Mouse (Mus musculus) forebrain, embryonic 13.5 days (tissue): ENCODE results near the gene Hoxd10. TPM values are rescaled to one million over a fixed set of nuclear protein-coding genes. Genes with fewer than 3 reads are reported as not detected.

Experiments
- ATAC-seq: fragments of 200-750 bp; cut with Nextera tagmentation; 2 replicates; pipeline ENCODE4 v1.8.0; 2017
- H3K27ac ChIP-seq: fragments of 300-500 bp; sonication (generic); 2 replicates; pipeline ENCODE4 v1.5.1; 2015; ENCODE audit warnings: inconsistent platforms, mild to moderate bottlenecking, moderate library complexity
- H3K27me3 ChIP-seq: fragments of 300-500 bp; sonication (generic); 2 replicates; pipeline ENCODE4 v1.6.1; 2015; ENCODE audit warnings: mild to moderate bottlenecking, inconsistent platforms
- H3K36me3 ChIP-seq: fragments of 300-500 bp; sonication (generic); 2 replicates; pipeline ENCODE4 v1.6.1; 2015; ENCODE audit warnings: mild to moderate bottlenecking, inconsistent platforms; ENCODE audit not compliant: poor library complexity, severe bottlenecking
- H3K4me1 ChIP-seq: fragments of 300-500 bp; sonication (generic); 2 replicates; pipeline ENCODE4 v1.6.1; 2015; ENCODE audit warnings: inconsistent platforms
- H3K4me2 ChIP-seq: fragments of 300-500 bp; sonication (generic); 2 replicates; pipeline ENCODE4 v1.6.1; 2015; ENCODE audit warnings: inconsistent platforms, mild to moderate bottlenecking, moderate library complexity
- H3K4me3 ChIP-seq: fragments of 300-500 bp; sonication (generic); 2 replicates; pipeline ENCODE4 v1.5.1; 2015; ENCODE audit warnings: mild to moderate bottlenecking, inconsistent platforms
- H3K9ac ChIP-seq: fragments of 300-500 bp; sonication (generic); 2 replicates; pipeline ENCODE4 v1.6.1; 2015; ENCODE audit warnings: mild to moderate bottlenecking, inconsistent platforms
- H3K9me3 ChIP-seq: fragments of 300-500 bp; sonication (generic); replicated peaks from 2 replicates; pipeline ENCODE4 v1.6.1; 2016; ENCODE audit warnings: inconsistent platforms
- WGBS: fragments of 180-500 bp; shearing (Covaris S2); methylation state at CpG from one replicate; pipeline ENCODE4 v1.1.7; 2015; 5-methylcytosine and 5-hydroxymethylcytosine counted together
- polyA plus RNA-seq: library from polyadenylated mRNA; unstranded; fragments of >200 nt; fragmentation: Nextera tagmentation; extraction: Ambion mirVana; gene quantifications from 2 replicates; pipeline ENCODE4 v1.2.1, GENCODE M21; 2015

The Hoxd10 gene
- polyA plus RNA-seq, 1 experiment from 2014 or later = not detected

- H3K9ac ChIP-seq = no peak overlapping the region
- H3K4me1 ChIP-seq = 0 out of 2 replicates have a peak, but pooled peaks cover 2% of the 10 kb centered on the region
- peak overlapping the region; percentile 3; the same call in 1 of the 2 replicates for H3K4me3 ChIP-seq
- no peaks in the 10 kb centered on the region for H3K36me3 ChIP-seq
- H3K9me3 ChIP-seq = no peaks in the 10 kb centered on the region
- no peak overlapping the region for H3K27ac ChIP-seq
- peak overlapping the region; percentile 22; the same call in 1 of the 2 replicates for H3K4me2 ChIP-seq
- peaks cover 99% of the 10 kb centered on the region for H3K27me3 ChIP-seq
- WGBS = under 1% methylated on average over 40 of the region's 43 CpGs
- ATAC-seq = no peak
These were observed 35.4 kb downstream of the Hoxd10 start for GRCm38 (mm10) chr2:74726973-74727639.

GRCm38 (mm10) chr2:74727640-74728302 lies 36.0 kb downstream of the Hoxd10 start:
- no peak overlapping the region for H3K27ac ChIP-seq
- peak overlapping the region; percentile 3; the same call in 1 of the 2 replicates for H3K4me3 ChIP-seq
- ATAC-seq = no peak
- peaks cover 99% of the 10 kb centered on the region for H3K27me3 ChIP-seq
- H3K4me1 ChIP-seq = peaks cover 2% of the 10 kb centered on the region; the same call in 1 of the 2 replicates
- no peak overlapping the region for H3K9ac ChIP-seq
- H3K9me3 ChIP-seq = no peaks in the 10 kb centered on the region
- no peaks in the 10 kb centered on the region for H3K36me3 ChIP-seq
- WGBS = under 1% methylated on average over 25 of the region's 25 CpGs
- H3K4me2 ChIP-seq = no peak overlapping the region

DNA sequence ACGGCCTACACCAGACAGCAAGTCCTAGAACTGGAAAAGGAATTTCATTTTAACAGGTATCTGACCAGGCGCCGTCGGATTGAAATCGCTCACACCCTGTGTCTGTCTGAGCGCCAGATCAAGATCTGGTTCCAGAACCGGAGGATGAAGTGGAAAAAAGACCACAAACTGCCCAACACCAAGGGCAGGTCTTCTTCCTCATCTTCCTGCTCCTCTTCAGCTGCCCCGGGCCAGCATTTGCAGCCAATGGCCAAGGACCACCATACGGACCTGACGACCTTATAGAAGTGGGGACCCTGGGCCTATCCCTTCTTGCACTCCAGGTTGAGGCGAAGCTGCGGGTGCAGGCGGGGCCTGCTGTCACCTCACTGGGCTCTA lies 36.6 kb downstream of the Hoxd10 start:
- H3K9me3 ChIP-seq = no peaks in the 10 kb centered on the region
- no peak overlapping the region for H3K9ac ChIP-seq
- no peaks in the 10 kb centered on the region for H3K36me3 ChIP-seq
- H3K27ac ChIP-seq = no peak overlapping the region
- peaks cover 2% of the 10 kb centered on the region; the same call in 1 of the 2 replicates for H3K4me1 ChIP-seq
- peaks cover 99% of the 10 kb centered on the region for H3K27me3 ChIP-seq
- no peak overlapping the region for H3K4me2 ChIP-seq
- 0% methylated on average over 13 of the region's 13 CpGs for WGBS
- no peak overlapping the region for H3K4me3 ChIP-seq
- ATAC-seq = no peak

- no peaks in the 10 kb centered on the region for H3K36me3 ChIP-seq
- peaks cover 99% of the 10 kb centered on the region for H3K27me3 ChIP-seq
- H3K27ac ChIP-seq = no peak overlapping the region
- H3K9me3 ChIP-seq = no peaks in the 10 kb centered on the region
- no peak overlapping the region for H3K9ac ChIP-seq
- H3K4me2 ChIP-seq = no peak overlapping the region
- under 1% methylated on average over 8 of the region's 8 CpGs for WGBS
- H3K4me3 ChIP-seq = no peak overlapping the region
- no peak for ATAC-seq
- peaks cover 2% of the 10 kb centered on the region; the same call in 1 of the 2 replicates for H3K4me1 ChIP-seq
These were observed 38.6 kb downstream of the Hoxd10 start for GRCm38 (mm10) chr2:74730331-74730730.

GRCm38 (mm10) chr2:74731055-74731454 lies 39.3 kb downstream of the Hoxd10 start:
- no peaks in the 10 kb centered on the region for H3K9me3 ChIP-seq
- no peak overlapping the region for H3K9ac ChIP-seq
- H3K4me3 ChIP-seq = no peak overlapping the region
- H3K27ac ChIP-seq = no peak overlapping the region
- no peak for ATAC-seq
- peaks cover 5% of the 10 kb centered on the region for H3K4me1 ChIP-seq
- H3K27me3 ChIP-seq = peaks cover 99% of the 10 kb centered on the region
- no peak overlapping the region for H3K4me2 ChIP-seq
- H3K36me3 ChIP-seq = no peaks in the 10 kb centered on the region

DNA sequence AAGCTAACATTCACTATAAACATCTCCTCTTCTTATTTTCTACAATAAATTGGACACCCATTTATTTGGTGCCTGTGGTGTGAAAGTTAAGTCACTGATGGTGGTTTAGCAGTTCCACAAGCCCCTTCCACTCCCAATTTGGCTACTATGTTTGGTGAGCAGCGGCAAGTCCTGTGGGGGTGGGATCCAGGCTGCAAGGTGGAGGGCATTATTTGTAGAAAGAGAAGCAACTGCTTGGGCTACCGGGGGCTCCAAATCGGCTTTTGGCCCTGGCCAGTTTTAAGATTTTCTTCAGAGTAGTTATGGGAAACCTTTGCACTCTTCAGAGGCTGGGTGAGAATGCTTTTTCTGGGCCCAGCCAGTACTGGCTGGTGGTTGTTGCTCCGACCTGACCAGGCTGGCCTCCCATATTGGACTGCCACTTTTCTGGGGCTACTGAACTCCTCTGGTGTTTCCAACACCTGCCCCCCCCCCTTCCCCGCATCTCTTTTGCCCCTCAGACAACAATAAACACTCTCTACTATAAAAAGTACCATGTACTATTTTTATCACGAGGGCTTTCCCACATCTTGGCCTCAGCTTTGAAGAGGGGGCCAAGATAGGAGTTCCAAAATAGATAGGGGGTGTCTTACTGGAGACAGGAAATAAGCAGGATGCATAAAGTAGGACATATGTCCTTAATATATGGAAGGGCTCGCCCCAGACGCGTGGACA lies 40.2 kb downstream of the Hoxd10 start:
- H3K4me3 ChIP-seq = no peak overlapping the region
- H3K27ac ChIP-seq = no peak overlapping the region
- WGBS = 2% methylated on average over 9 of the region's 9 CpGs
- H3K4me1 ChIP-seq = peaks cover 6% of the 10 kb centered on the region
- ATAC-seq = no peak
- no peaks in the 10 kb centered on the region for H3K36me3 ChIP-seq
- H3K9ac ChIP-seq = no peak overlapping the region
- no peak overlapping the region for H3K4me2 ChIP-seq
- H3K9me3 ChIP-seq = no peaks in the 10 kb centered on the region
- peaks cover 99% of the 10 kb centered on the region for H3K27me3 ChIP-seq

DNA sequence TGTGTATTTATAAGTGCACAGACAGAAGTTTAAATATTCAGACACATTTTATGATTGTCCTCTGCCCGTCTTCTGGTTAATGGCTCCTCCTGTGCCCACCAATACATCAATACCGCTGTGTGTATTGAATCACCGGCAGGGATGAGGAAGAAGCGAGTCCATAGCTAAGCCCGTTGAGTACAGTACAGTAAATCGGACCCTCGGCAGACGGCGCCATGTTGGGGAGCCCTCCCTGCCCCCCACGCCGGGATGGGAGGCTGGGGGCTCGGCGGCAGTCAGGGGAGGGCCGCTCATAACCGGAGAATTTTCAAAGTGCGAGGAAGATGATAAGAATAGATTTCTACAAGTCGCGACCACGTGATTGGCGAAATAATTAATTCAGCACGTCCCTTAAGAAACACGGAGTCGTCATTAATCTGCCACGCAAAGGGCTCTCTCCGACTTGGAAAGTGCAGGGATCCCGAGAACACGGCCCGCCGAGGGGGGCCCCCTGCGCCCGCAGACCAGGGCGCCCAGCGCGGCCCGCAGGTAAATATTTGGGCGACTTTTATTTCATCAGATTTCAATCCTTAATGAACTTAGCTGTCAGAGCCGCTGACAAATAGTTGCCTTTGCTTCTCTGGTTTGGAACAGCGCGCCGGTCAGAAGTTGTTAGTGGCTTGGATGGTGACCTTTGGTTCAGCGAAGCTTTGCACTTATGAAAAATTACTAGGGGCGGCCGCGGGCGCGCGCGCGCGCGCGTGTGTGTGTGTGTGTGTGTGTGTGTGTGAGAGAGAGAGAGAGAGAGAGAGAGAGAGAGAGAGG lies 41.0 kb downstream of the Hoxd10 start:
- under 1% methylated on average over 52 of the region's 52 CpGs for WGBS
- H3K27ac ChIP-seq = no peak overlapping the region

DNA sequence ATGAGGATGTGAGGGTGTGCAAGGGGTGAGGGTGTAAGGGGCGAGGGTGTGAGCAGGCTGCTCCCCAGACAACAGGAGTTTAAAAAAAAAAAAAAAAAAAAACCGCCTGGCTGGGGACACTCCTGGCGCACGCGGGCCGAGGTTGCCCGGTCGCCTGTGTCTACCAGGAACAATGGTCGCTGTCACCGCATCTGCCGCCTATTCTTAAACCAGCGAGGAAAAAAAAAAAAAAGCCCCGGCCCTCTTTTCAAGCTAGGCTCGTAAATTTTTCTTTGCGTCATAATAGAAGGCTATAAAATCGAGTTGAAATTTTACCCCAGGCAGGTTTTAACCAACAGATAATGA lies 41.6 kb downstream of the Hoxd10 start:
- ATAC-seq = no peak

More for the DNA sequence above, 41.0 kb downstream of the Hoxd10 start:
- Histone ChIP-seq H3K9ac (no peak overlapping the region), H3K4me1 (peaks cover 4% of the 10 kb centered on the region), H3K27me3 (peaks cover 99% of the 10 kb centered on the region), H3K4me2 (no peak overlapping the region; the same call in 1 of the 2 replicates), H3K36me3 (no peaks in the 10 kb centered on the region), H3K4me3 (no peak overlapping the region), H3K9me3 (no peaks in the 10 kb centered on the region)
- no peak for ATAC-seq

GRCm38 (mm10) chr2:74733765-74734164 lies 42.0 kb downstream of the Hoxd10 start:
- WGBS = 0% methylated on average over 6 of the region's 6 CpGs
- H3K4me3 ChIP-seq = no peak overlapping the region

More for the DNA sequence above, 41.6 kb downstream of the Hoxd10 start:
- no peak overlapping the region for H3K27ac ChIP-seq
- H3K4me1 ChIP-seq = peaks cover 4% of the 10 kb centered on the region
- WGBS = 0% methylated on average over 16 of the region's 16 CpGs
- H3K27me3 ChIP-seq = peaks cover 99% of the 10 kb centered on the region
- no peak overlapping the region for H3K4me3 ChIP-seq
- no peaks in the 10 kb centered on the region for H3K36me3 ChIP-seq
- H3K9me3 ChIP-seq = no peaks in the 10 kb centered on the region
- no peak overlapping the region for H3K9ac ChIP-seq
- no peak overlapping the region for H3K4me2 ChIP-seq

GRCm38 (mm10) chr2:74734451-74734850 lies 42.7 kb downstream of the Hoxd10 start:
- WGBS = under 1% methylated on average over 13 of the region's 13 CpGs
- ATAC-seq = no peak
- Histone ChIP-seq H3K4me3 (no peak overlapping the region), H3K9ac (no peak overlapping the region), H3K4me1 (peaks cover 4% of the 10 kb centered on the region), H3K27ac (no peak overlapping the region), H3K4me2 (no peak overlapping the region), H3K9me3 (no peaks in the 10 kb centered on the region), H3K36me3 (no peaks in the 10 kb centered on the region), H3K27me3 (peaks cover 99% of the 10 kb centered on the region)

More at GRCm38 (mm10) chr2:74733765-74734164, 42.0 kb downstream of the Hoxd10 start:
- no peak overlapping the region for H3K27ac ChIP-seq
- H3K9ac ChIP-seq = no peak overlapping the region
- H3K27me3 ChIP-seq = peaks cover 99% of the 10 kb centered on the region
- H3K4me2 ChIP-seq = no peak overlapping the region
- H3K4me1 ChIP-seq = peaks cover 4% of the 10 kb centered on the region
- no peaks in the 10 kb centered on the region for H3K9me3 ChIP-seq
- H3K36me3 ChIP-seq = no peaks in the 10 kb centered on the region
- no peak for ATAC-seq

GRCm38 (mm10) chr2:74734996-74735811 lies 43.5 kb downstream of the Hoxd10 start:
- no peak for ATAC-seq
- Histone ChIP-seq H3K9me3 (no peaks in the 10 kb centered on the region), H3K9ac (no peak overlapping the region), H3K27me3 (peaks cover 100% of the 10 kb centered on the region), H3K4me3 (no peak overlapping the region), H3K27ac (no peak overlapping the region), H3K4me2 (no peak overlapping the region), H3K4me1 (peaks cover 4% of the 10 kb centered on the region), H3K36me3 (no peaks in the 10 kb centered on the region)
- WGBS = under 1% methylated on average over 27 of the region's 27 CpGs
